Mouse (Mus musculus): Measurements from ENCODE around the gene Rcor3.

The Rcor3 gene

GRCm38 (mm10) chr1:192070618-192071051, 67.2 kb downstream of the Rcor3 start:
- peak; percentile 76 for DNase-seq (ENCODE audit: low spot score)

- DNase-seq (ENCODE audit: low spot score) = peak; percentile 85
Observed at GRCm38 (mm10) chr1:192069971-192070591, 67.8 kb downstream of the Rcor3 start.

- no peak for DNase-seq (ENCODE audit: low spot score)
Observed at GRCm38 (mm10) chr1:192068188-192068587, 69.7 kb downstream of the Rcor3 start.

- no peak for DNase-seq (ENCODE audit: low spot score)
Observed at GRCm38 (mm10) chr1:192066956-192067355, 70.9 kb downstream of the Rcor3 start.

- DNase-seq (ENCODE audit: low spot score) = no peak
Observed at GRCm38 (mm10) chr1:192063209-192063946, 74.5 kb downstream of the Rcor3 start.

GRCm38 (mm10) chr1:192062682-192063081, 75.2 kb downstream of the Rcor3 start:
- DNase-seq (ENCODE audit: low spot score) = no peak

GRCm38 (mm10) chr1:192061666-192062306, 76.1 kb downstream of the Rcor3 start:
- DNase-seq (ENCODE audit: low spot score) = peak; percentile 71

- DNase-seq (ENCODE audit: low spot score) = no peak
Observed at GRCm38 (mm10) chr1:192058911-192059310, 79.0 kb downstream of the Rcor3 start.

GRCm38 (mm10) chr1:192053726-192054125, 84.1 kb downstream of the Rcor3 start:
- no peak for DNase-seq (ENCODE audit: low spot score)

GRCm38 (mm10) chr1:192052986-192053385, 84.9 kb downstream of the Rcor3 start:
- no peak for DNase-seq (ENCODE audit: low spot score)

GRCm38 (mm10) chr1:192052461-192052860, 85.4 kb downstream of the Rcor3 start:
- DNase-seq (ENCODE audit: low spot score) = no peak

Measured in MN1 (cell line).